Mouse (Mus musculus) naive thymus-derived CD4-positive, alpha-beta T cell, adult 2 months (primary cell): Measurements from ENCODE around the gene Bcl2l1.
A peak's percentile ranks its signal among the peaks of the same experiment; 100 is the strongest.

Experiments
- DNase-seq: peaks from one replicate; pipeline ENCODE4 v3.0.0-alpha.2; 2011; ENCODE audit warnings: low read depth

Bcl2l1 gene

DNA sequence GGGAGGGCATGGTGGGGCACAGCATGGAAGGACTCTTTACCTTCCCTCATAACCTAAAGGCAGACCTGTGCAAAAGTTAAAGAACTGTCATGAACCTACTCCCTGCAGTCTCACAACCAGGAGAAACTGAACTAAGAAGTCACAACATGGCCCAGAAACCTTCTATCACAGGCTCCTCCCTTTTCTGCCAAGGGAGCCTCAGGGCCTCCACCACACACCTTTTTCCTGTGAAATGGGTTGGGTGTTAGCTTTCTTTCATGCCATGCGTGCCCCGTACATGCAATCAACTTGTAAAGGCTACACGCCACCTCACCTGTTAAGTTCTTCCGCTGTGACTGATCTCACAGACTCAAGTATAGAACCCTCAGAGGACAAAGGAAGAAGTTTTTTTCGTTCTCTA, 28.4 kb downstream of the Bcl2l1 start:
- DNase-seq: peak; percentile 44

DNA sequence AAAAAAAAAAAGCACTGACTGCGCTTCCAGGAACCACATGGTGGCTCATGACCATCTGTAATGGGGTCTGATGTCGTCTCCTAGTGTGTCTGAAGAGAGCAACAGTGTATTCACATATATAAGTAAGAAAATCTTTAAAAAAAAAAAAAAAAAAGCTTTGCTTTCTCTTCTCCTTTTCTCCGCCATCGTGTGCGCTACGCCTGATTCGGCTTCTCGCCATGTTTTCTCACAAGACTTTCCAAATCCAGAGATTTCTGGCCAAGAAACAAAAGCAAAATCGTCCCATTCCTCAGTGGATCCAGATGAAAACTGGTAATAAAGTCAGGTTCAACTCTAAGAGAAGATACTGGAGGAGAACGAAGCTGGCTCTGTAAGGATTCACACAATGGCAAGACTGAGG, 29.2 kb downstream of the Bcl2l1 start:
- no peak for DNase-seq

DNA sequence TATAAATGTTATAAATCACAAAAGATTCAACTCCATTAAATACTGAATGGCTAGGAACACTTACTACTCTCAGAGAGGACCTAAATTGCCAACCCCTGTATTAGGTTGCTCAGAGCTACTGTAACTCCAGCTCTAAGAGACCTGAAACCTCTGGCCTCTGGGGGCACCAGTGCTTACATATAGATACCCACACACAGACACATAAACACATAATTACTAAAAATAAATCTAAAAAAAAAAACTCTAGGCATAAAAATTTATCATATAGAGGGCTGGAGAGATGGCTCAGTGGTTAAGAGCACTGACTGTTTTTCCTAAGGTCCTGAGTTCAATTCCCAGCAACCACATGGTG, 30.8 kb downstream of the Bcl2l1 start:
- DNase-seq: no peak

- no peak for DNase-seq
Measured at GRCm38 (mm10) chr2:152799954-152800761, 31.4 kb downstream of the Bcl2l1 start.

- no peak for DNase-seq
Measured at GRCm38 (mm10) chr2:152797589-152797988, 33.9 kb downstream of the Bcl2l1 start.

GRCm38 (mm10) chr2:152794281-152794827, 37.2 kb downstream of the Bcl2l1 start:
- no peak for DNase-seq

GRCm38 (mm10) chr2:152793381-152793780, 38.1 kb downstream of the Bcl2l1 start:
- DNase-seq: no peak

DNA sequence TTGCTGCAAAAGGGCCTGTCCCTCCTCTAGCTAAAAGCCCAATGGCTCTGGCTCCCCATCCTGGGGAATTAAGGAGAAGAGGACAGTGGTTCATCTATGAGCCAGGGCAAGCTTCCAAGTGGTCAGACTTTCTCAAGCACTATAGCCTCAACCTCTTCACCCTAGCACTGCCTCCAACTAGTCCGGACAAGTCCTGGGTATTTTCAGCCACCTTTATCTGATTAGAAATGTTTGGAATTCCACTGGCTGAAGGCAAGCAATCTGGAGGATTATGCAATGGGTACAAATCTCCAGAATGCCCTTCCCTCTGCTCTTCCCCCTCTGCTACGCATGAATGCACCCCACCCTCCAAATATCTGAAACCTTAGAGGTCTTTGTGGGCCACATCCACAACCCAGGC, 39.1 kb downstream of the Bcl2l1 start:
- no peak for DNase-seq

GRCm38 (mm10) chr2:152789591-152789999, 41.9 kb downstream of the Bcl2l1 start:
- DNase-seq: peak; percentile 75

- DNase-seq: peak; percentile 43
Measured at GRCm38 (mm10) chr2:152788892-152789421, 42.6 kb downstream of the Bcl2l1 start.

DNA sequence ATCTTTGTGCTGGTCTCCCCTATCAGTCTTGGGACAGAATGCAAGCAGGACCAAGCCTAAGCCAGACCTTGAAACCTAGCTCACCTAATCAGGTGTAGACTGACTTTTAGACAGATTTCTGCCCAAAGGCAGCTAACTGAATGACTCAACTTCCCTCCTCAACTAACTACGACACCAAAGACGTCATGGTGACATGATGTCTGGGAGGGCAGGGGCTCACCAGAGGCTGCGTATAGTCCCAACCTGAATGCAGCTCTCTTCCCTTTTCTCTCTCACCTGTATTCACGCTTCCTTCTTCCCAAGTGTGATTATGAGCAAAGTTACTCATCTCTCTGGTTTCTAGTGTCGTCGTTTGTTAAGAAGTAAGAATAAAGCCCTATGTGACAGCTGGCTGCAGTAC, 44.0 kb downstream of the Bcl2l1 start:
- DNase-seq: no peak

GRCm38 (mm10) chr2:152787136-152787535, 44.4 kb downstream of the Bcl2l1 start:
- DNase-seq: no peak

GRCm38 (mm10) chr2:152785446-152786350, 45.8 kb downstream of the Bcl2l1 start:
- no peak for DNase-seq

- DNase-seq: no peak
Measured at GRCm38 (mm10) chr2:152784640-152785039, 46.9 kb downstream of the Bcl2l1 start.

DNA sequence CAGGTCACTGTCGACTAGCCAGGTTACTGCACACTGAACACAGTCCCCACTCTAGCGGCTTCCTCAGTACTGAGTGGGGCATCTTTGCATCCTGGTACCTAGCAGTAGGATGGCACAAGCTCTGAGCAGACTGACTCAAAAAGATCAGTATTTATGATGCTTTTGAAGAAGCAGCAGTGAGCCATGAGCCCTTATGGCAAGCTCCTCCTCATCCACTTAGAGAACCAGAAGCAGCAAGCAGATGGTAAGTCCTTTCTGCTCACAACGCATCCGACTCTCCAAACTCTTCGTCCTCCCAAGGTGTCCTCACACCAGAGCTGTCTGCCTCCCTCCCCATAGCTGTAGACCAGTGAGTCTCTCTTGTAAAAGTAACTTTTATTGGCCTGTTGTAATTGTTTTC, 48.3 kb downstream of the Bcl2l1 start:
- no peak for DNase-seq

GRCm38 (mm10) chr2:152782656-152783055, 48.9 kb downstream of the Bcl2l1 start:
- DNase-seq: no peak

- no peak for DNase-seq
Measured at GRCm38 (mm10) chr2:152781031-152781711, 50.4 kb downstream of the Bcl2l1 start.

DNA sequence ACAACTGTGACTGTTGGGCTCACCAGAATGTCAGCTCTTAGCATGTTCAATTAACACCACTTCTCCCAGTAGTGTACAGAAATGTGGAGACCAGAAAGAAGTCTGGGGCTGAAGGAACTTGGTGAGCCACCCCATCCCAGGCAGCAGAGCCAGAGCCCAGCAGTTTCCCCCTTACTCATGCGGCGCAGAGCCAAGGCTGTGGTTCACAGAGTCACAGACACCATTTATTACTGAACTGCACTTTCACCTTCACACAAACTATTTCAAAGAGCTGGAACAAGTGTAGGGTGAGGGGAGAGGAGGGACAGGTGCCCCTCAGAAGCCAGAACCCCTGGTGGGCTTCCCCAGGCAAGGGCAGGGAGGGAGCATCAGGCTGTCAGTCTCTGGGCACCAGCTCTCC, 51.1 kb downstream of the Bcl2l1 start:
- DNase-seq: no peak

- no peak for DNase-seq
Measured at GRCm38 (mm10) chr2:152777081-152777480, 54.4 kb downstream of the Bcl2l1 start.

DNA sequence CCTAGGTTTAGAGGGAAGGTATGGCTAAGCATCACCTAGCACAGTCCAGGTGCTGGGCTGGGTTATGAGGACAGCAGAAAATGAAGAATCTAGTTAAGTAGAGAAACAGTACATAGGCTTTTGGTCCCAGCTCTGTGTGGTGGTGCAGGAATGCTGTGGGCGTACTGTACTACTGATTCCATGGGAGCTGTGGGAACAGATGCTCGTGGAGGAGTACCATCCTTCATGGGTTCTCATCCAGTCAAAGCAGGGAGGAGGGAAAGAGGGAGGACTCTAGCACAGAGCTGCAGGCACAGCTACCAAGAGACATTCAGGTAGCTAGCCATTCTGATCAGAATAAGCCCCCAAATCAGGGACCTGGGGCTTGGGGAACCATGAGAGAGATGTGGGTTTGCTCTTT, 55.1 kb downstream of the Bcl2l1 start:
- no peak for DNase-seq

DNA sequence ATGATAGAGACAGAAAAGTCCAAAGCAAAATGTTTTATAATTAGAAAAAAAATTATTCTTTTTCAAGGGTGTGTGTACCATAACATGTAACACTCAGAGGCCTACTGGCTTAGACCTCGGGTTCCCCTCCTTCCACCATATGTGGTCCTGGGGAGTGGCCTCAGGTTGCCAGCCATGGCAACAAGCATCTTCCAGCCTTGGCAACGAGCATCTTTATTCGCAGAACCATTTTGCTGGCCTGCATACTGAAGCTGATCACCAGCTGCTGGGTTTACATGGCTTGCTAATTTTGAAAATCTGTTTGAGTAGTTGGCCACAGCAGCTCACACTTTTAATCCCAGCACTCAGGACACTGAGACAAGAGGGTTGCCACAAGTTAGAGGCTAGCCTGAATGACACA, 55.5 kb downstream of the Bcl2l1 start:
- no peak for DNase-seq

DNA sequence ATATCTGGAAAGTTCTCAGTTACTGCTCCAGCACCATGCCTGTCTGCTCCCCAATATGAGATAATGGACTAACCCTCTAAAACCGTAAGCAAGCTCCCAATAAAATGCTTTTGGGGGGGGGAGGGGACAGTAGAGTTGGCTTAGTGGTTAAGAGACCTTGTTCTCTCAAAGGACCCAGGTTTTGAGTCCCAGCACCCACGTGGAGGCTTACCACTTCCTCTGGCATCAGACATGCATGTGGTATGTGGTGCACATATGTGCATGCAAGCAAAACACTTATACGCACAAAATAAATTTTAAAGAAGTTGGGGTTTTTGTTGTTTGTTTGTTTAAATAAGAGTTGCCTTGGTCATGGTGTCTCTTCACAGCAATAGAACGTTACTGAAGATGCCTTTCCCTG, 56.2 kb downstream of the Bcl2l1 start:
- DNase-seq: peak; percentile 82
